In the genomic region with DNA sequence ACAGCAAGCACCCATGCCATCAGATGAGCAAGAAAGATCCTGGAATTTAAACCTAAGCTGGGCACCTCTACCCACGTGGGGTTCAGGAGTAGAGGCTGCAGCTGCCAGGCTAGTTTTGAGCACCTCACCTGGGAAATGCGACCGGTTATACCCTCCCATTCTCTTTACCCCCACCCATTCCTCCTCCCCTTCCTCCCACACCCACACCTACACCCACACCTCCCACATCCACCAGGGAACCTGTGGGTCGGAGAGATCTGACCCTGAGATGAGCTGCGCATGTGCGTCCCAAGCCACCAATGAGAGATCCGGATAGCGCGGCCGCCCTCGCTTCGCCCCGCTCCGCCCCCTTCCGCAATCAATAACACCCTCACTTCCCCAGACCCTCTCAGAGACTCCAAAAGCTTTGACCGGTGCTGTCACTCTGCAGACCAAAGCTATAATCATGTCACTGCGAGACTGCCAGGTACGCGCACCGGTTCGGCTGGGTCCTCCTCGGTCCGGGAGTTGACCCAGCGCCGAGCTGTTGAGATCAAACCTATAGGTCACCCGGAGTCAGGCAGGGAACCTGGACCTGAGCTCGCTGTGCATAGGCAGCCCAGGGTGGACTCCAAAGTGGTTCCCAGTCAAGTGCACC, we compare ENCODE assay signal across 8 mouse cellular contexts. TPM values are rescaled to one million over a fixed set of nuclear protein-coding genes. Genes with fewer than 3 reads are reported as not detected.
DNase-seq lines count a peak whose midpoint lies in the region; ATAC-seq and TF ChIP-seq lines count a peak whose summit lies in the region.

TSS of gene Ttc38 (plus strand) at position 353 of the 637 bp plus-strand sequence.

- in situ Hi-C loops in ES-E14 (cut with MboI; ENCODE audit: low sequenced_read_pairs in 2 of 2, unreplicated experiment in 2 of 2): no loop called here

- H3K9me3 ChIP-seq in ES-E14 (ENCODE audit: control insufficient read depth, insufficient read depth, low read depth, low read length): no peaks in the 10 kb centered on the region
- no peaks in the 10 kb centered on the region for H3K9me3 ChIP-seq in forebrain, embryonic 16.5 days (ENCODE audit: control insufficient read depth, low read length)
- H3K9me3 ChIP-seq in neural tube, embryonic 15.5 days (replicated peaks): no peaks in the 10 kb centered on the region

- intact Hi-C loops in heart, postnatal 25 days (cut with DNase I): no loop called here

- peak within 1 kb of the TSS; percentile 42 for H3K9ac ChIP-seq in ES-E14 (ENCODE audit: insufficient read depth, low read depth, low read length, poor library complexity, severe bottlenecking)
- H3K9ac ChIP-seq in forebrain, embryonic 16.5 days (replicated peaks; ENCODE audit: low read depth, low read length): peak within 1 kb of the TSS; percentile 67
- H3K9ac ChIP-seq in neural tube, embryonic 15.5 days (replicated peaks): peak within 1 kb of the TSS; percentile 66

- no peak for DNase-seq in ES-E14 (ENCODE audit: low read depth, low spot score)
- peak; percentile 89 to 91 for DNase-seq in cerebellum, adult 18-20 months
- peak; percentile 75 for DNase-seq in heart, postnatal 25 days (ENCODE audit: low spot score)
- peak; percentile 71 to 92 for DNase-seq in layer of hippocampus, adult 18-20 months (ENCODE audit: low spot score in 2 of 2)
- DNase-seq in lung, adult 18-20 months: peak; percentile 92 to 95
- peak; percentile 85 for DNase-seq in testis, postnatal 10 days (ENCODE audit: low spot score)

- peak within 1 kb of the TSS; percentile 57 to 76 for H3K4me3 ChIP-seq in ES-E14 (ENCODE audit: insufficient read depth in 1 of 2, low read depth in 1 of 2, low read length in 2 of 2, poor library complexity in 1 of 2, severe bottlenecking in 1 of 2)
- H3K4me3 ChIP-seq in forebrain, embryonic 16.5 days (replicated peaks; ENCODE audit: low read length): peak within 1 kb of the TSS; percentile 57
- H3K4me3 ChIP-seq in neural tube, embryonic 15.5 days (replicated peaks): peak within 1 kb of the TSS; percentile 60

- no peaks in the 10 kb centered on the region for H3K36me3 ChIP-seq in ES-E14 (ENCODE audit: control insufficient read depth, insufficient read depth, low read length, poor library complexity, severe bottlenecking)
- no peaks in the 10 kb centered on the region for H3K36me3 ChIP-seq in forebrain, embryonic 16.5 days (ENCODE audit: control insufficient read depth, insufficient read depth)
- peaks cover 5% of the 10 kb centered on the region; the same call in 1 of the 2 replicates for H3K36me3 ChIP-seq in neural tube, embryonic 15.5 days

- peaks cover 0 to 7% of the 10 kb centered on the region in 2 experiments; a peak in 1 of 4 replicates for H3K4me1 ChIP-seq in ES-E14 (ENCODE audit: control insufficient read depth in 2 of 2, insufficient read depth in 2 of 2, low read length in 2 of 2, poor library complexity in 1 of 2)
- peaks cover 10% of the 10 kb centered on the region; the same call in 1 of the 2 replicates for H3K4me1 ChIP-seq in forebrain, embryonic 16.5 days (replicated peaks; ENCODE audit: control insufficient read depth, insufficient read depth, low read length)
- peaks cover 19% of the 10 kb centered on the region for H3K4me1 ChIP-seq in neural tube, embryonic 15.5 days

- H3K27me3 ChIP-seq in forebrain, embryonic 16.5 days (replicated peaks; ENCODE audit: control insufficient read depth, insufficient read depth, low read length): no peaks in the 10 kb centered on the region
- no peaks in the 10 kb centered on the region for H3K27me3 ChIP-seq in neural tube, embryonic 15.5 days (replicated peaks)

- ATAC-seq in forebrain, embryonic 16.5 days: peak; percentile 95
- peak; percentile 92 for ATAC-seq in neural tube, embryonic 15.5 days (ENCODE audit: low FRiP score)

- under 1% methylated on average over 27 of the region's 27 CpGs for WGBS in forebrain, embryonic 16.5 days
- 1% methylated on average over 27 of the region's 27 CpGs for WGBS in neural tube, embryonic 15.5 days

- H3K4me2 ChIP-seq in forebrain, embryonic 16.5 days (ENCODE audit: low read length): peak within 1 kb of the TSS; percentile 72
- H3K4me2 ChIP-seq in neural tube, embryonic 15.5 days: peak within 1 kb of the TSS; percentile 92

- H3K27ac ChIP-seq in ES-E14 (ENCODE audit: insufficient read depth, low read depth, low read length, poor library complexity, severe bottlenecking): no peak within 1 kb of the TSS
- no peak within 1 kb of the TSS for H3K27ac ChIP-seq in forebrain, embryonic 16.5 days (ENCODE audit: low read length)
- no peak within 1 kb of the TSS; the same call in 1 of the 2 replicates for H3K27ac ChIP-seq in neural tube, embryonic 15.5 days (replicated peaks)

TF ChIP-seq in ES-E14, 5 proteins besides CTCF, POLR2A, EP300 and RAD21:
- TF ChIP-seq HCFC1 (IDR thresholded peaks at IDR 0.05; ENCODE audit: borderline replicate concordance, insufficient read depth, low read length): no peak
- no peak for TF ChIP-seq ZNF384 (IDR thresholded peaks at IDR 0.05; ENCODE audit: low read depth, low read length)
- TF ChIP-seq MAFK (IDR thresholded peaks at IDR 0.05; ENCODE audit: insufficient read depth, low read depth, low read length): no peak
- TF ChIP-seq CHD2 (IDR thresholded peaks at IDR 0.05; ENCODE audit: low read depth, low read length): no peak
- no peak for TF ChIP-seq ZC3H11A (IDR thresholded peaks at IDR 0.05; ENCODE audit: borderline replicate concordance, low read depth, low read length)

RNA-seq across cellular contexts. Expression of gene Ttc38, which starts in this region (rescaled TPM):
- total RNA-seq in ES-E14 (2012; rRNA removed): 3.0 and 3.3 TPM in 2 replicates
- 3.6 and 4.2 TPM in 2 replicates for polyA plus RNA-seq in forebrain, embryonic 16.5 days (2015; fragmentation: Nextera tagmentation; extraction: Ambion mirVana)
- total RNA-seq in heart, postnatal 25 days (2021): 10 to 100 TPM; 14.8 to 16.5 TPM
- 1 to 10 TPM; 5.0 to 6.7 TPM for total RNA-seq in layer of hippocampus, adult 18-20 months (2021)
- 3.8 and 6.5 TPM in 2 replicates for polyA plus RNA-seq in neural tube, embryonic 15.5 days (2015; fragmentation: Nextera tagmentation; extraction: Ambion mirVana)
